Mouse (Mus musculus) cerebellum, adult 2 months (tissue): Measurements from ENCODE around the gene Ggnbp2.

Experiments used
- CTCF ChIP-seq: fragments of 200-500 bp; IDR thresholded peaks from 2 replicates; pipeline ENCODE4 v1.5.1; 2011; ENCODE audit warnings: low read depth, mild to moderate bottlenecking, control low read depth, low read length, moderate library complexity, borderline replicate concordance; ENCODE audit not compliant: insufficient read depth
- POLR2A ChIP-seq: fragments of 200-500 bp; IDR thresholded peaks from 2 replicates; pipeline ENCODE4 v1.6.1; 2011; ENCODE audit warnings: low read length, control low read depth, borderline replicate concordance; ENCODE audit not compliant: insufficient read depth

DNA sequence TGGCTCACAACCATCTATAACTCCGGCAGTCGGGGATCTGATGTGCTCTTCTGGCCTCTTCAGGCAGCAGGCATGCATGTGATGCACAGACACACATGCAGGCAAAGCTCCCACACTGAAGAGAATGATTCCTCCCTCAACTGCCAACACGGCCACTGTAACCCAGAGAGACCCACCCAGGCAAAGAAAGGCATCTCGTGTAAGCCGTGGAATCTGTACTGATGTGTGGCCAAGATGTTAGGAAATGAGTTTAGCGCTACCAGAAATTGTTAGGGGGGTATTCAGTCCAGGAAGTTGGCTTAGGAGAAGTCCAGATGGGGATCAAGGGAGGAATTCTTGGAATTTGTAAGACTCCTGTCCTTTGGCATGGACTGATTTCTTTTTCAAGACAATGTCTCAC lies 80.2 kb downstream of the Ggnbp2 start:
- TF ChIP-seq CTCF (no peak), POLR2A (no peak)
